Mouse (Mus musculus) kidney, postnatal 36 days (tissue): Measurements from ENCODE around the gene Ppp1r13l.
A peak's percentile ranks its signal among the peaks of the same experiment; 100 is the strongest.

Experiments used
- DNase-seq, 2 experiments: peaks; one replicate each; pipeline ENCODE4 v3.0.0; 2021 to 2022; ENCODE audit warnings: mixed read lengths in 2 of 2

The Ppp1r13l gene

DNA sequence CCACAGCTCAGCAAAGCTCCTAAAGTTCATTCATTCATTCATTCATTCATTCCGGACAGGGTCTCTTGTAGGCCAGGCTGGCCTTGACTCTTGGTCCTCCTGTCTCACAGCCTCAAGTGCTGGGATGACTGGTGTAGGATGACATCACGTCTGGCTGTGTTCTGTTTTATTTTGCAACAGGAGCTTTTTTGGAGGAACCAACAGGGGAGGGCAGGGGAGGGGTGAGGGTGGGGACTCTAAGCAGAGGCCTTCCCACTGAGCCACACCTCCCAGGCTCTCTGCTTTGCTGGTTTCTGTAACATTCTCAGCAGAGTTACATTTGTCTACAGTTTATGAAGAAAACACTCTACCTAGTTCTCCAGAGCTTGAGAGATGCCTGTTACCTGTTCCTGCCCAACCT is 21.5 kb upstream of the Ppp1r13l start:
- DNase-seq = no peak

DNA sequence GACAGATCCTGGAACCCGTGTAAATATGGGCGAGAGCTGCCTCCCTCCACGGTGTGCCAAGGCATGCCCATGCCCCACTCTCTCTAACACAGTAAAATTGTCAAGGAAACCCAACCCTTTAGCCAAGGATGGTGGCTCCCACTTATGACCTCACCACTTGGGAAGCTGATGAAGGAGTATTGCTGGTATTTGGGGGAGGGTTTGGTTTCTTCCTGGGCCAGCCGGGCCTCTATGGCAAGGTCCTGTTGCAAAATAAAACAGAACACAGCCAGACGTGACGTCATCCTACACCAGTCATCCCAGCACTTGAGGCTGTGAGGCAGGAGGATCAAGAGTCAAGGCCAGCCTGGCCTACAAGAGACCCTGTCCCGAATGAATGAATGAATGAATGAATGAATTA is 21.0 kb upstream of the Ppp1r13l start:
- no peak for DNase-seq

DNA sequence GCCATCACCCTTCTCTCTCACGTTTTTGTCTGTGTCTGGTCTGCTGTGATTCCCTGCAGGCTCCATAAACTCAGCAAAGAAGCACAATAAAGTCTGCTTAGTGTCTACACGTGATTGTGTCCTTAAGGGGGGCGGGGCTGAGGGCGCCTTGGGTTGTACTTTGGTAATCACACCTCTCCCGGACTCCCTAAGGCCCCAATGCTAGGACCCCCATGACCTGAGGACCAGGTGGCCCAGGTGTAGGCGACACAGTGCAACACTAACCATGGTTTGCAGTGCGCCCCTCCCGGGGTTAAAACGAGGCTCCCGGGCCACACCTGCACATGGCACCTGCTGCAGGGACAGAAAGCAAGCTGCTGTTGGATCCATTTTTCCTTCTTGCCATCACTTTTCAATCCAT is 18.3 kb upstream of the Ppp1r13l start:
- DNase-seq = no peak

DNA sequence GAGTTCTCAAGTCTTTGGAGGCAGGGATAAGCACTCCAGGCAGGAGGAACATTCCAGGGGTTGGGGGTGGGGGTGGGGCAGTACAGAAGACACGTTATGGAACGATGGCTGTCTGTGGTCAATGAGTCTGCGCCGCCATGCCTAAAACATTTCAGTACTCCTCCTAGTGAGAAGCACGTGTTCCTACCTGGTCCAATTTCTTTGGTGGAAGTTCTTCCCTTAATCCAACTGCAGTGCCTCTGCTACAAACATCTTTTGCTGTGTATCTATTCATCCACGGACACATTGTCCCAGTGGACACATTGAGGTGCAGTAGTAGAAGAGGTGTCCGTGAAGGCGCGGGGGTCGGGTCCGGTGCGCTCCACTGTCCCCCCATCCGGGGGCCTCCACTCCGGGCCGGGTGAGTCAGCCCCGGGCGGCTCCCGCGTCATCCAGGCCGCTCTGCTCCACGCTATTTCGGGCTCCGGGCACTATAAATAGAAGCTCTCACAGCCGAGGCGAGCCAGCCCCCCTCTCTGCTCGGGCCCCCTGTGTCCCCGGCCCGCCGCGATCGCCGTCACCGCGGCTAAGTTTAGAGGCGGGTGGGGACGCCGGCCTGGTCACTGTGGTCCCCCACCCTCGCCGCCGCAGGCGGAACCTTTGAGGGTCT is 17.7 kb upstream of the Ppp1r13l start:
- DNase-seq = no peak

DNA sequence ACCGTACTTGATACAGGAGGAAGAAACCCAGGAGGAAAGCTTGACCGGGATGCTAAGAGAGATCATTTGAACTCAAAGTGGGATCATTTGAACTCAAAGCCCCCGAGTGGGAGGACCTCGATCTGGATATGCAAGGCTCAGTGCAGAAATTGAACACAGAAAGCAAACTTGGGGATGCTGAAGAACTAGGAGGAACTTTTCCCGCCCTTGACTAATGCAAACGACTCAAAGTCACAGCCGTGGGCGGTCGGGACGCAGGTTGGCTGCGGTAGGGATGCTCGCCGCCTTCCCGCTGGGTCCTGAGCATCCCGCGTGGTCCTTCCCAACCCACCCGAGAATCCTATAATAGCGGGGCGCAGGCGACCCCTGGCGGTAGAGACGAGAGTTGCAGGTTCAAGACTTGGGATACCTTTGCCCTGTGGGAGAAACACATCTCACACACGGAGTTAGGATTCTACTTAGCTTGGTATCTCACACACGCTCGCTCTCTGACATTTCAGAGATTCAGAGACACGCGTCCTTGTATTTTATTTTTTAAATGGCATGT is 17.0 kb upstream of the Ppp1r13l start:
- peak; percentile 83 to 92 for DNase-seq

DNA sequence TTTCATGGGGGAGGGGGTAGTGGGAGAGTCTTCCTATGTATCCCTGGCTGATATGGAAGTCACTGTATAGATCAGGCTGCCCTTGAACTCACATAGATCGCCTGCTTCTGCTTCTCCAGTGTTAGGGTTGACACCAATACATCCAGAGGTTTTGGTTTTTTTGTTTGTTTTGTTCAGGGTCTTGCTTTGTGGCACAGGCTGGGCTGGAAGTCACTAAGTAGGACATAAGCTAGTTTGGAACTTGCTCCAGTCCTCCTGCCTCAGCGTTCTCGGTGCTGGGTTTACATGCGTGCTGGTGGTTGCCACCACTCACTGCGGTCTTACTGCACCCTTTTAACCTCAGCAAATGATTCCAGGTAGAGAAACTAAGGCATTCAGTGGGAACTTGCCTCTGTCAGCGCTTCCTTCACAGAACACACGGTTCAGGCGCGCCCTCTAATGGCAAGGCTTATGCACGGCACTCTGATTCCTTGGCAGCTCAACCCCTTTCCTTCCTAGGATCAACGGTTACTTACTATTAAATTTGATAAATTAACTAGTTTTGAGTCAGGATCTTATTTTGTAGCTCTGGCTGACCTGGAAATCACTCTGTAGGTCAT is 16.2 kb upstream of the Ppp1r13l start:
- peak; percentile 74 to 85 for DNase-seq

DNA sequence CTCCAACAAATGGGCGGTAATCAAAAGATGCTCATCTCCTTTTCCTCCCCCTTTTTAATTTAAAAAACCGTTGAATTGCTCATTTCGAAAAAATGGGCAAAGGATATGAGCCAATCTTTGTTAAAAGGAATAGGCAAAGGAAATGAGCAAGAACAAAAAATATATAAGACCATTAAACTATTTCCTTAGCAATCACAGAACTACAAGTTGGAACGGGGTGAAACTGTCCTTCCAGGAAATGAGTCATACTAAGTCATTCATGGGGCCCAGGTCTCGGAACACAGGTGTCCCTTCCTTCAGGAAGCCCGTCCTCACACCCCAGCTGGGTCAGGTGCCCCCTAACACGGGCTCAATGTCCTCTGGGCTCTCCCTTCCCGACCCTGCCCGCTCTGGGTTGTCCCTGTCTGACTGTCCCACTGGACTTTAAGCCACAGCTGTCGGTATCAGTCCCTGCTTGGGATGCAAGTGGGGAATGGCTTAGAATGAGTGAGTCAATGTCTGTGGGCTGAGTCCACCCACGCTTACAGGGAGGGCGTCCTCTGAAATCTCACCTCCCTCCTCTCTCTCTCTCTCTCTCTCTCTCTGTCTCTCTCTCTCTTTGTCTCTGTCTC is 15.2 kb upstream of the Ppp1r13l start, which contains the start of gene Ercc1:
Gene Ercc1 (plus strand): TSS at position 542 of the 611 bp plus-strand sequence.
- DNase-seq = no peak

DNA sequence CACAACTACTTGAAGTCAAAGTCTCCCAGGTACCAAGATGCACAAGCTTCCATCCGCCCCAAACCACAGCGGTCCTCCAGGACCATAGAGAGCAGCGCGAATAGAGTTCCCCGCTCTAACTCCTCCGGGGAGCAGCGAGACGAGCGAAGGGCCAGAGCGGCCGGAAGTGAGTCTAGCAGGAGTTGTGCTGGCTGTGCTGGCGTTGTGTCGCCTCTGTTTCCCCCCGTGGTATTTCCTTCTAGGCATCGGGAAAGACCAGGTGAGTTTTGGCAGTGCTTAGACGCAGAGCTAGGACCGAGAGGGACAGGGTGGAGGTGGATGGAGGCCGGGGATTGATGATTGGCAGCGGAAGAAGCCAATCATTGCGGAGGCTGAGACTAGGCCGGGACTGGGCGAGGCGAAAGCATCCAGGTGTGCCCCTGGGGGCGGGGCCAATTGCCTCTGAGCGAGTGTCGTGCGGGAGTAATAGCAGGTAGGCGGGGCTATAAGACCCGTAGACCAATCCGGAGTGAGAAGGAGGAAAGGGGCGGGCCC is 14.5 kb upstream of the Ppp1r13l start:
- DNase-seq = peak; percentile 99

DNA sequence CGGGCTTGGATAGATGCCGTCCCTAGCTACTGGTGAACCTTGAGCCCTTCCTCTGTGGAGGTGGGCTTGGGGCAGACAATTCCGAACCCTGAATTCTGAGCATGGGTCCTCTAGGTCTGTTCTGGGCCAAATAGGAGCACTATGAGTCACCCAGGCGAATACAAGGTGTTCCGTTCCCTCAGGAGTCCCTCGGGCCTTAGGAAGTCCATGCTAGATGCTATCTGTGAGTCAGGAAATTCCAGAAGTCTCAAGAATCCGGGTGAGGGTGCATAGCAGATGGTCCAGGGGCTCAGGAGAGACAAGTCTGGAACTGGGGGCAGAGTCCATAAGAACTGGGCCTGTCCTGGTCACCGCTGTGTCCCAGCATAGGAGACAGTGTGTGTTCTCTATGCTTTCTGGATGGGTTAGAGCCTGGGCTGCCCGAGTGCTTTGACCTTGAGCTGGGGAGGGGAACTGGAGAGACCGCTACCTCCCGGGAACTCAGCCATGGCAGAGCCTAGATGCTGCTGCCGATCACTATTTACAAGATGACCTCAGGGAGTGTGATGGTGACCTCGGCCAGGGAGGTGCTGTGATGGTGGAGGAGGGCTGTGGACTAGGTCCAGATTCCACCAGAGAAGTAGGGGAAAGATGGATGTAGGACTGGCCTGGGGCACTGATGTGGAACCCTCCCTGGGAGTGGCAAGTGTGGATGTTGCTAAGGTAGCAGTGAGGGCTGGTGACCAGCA is 10.2 kb upstream of the Ppp1r13l start:
- DNase-seq = peak in 1 of 2 experiments; percentile 16

DNA sequence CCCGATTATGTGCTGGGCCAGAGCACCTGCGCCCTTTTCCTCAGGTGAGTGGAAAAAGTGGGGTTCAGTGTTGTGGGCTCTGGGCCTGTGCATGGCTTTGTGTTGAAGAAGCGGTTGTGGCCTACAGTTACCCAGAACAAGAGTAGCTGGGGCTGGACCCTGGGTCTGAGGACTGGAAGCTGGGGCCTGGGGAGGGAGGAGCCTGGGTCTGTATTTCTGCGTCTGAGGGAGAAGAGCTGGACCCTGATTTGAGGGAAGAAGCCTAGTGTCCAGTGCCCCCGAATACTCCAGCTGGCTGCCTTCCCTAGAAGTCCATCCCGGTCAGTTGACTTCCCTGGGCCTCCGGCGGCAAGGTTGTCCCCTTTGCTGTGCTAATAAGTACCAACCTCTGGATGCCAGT is 9.3 kb upstream of the Ppp1r13l start:
- no peak for DNase-seq

DNA sequence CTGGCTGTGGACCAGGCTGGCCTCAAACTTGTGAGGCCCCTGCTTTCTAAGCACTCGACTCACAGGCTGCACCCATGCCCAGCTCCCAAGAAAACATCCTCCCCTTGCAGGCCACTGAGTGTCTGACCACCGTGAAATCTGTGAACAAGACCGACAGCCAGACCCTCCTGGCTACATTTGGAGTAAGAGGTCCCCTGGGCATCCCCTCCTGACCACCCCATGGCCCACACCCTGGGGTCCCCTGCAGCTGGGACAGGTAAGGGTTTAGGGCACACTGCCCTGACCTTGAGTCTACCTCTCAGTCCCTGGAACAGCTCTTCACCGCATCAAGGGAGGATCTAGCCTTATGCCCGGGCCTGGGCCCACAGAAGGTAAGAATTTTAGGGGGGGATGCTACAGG is 4.6 kb upstream of the Ppp1r13l start:
- DNase-seq = no peak

DNA sequence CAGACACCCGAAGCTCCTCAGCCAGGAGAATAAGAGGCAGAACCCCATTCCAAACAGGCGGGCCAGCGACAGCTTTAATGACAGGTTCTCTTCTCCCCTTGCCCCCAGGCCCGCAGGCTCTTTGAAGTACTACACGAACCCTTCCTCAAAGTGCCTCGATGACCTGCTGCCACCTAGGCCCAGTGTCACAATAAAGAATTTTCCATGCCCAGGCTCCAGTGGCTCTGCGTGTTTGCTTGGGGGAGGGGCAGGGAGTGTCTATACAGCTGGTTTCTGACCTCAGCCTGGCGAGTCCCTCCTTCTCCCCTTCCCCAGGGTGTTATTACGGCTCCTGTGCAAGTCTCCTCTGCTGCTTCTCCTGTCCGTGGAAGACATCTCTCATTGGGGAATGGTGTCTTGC is 3.2 kb upstream of the Ppp1r13l start:
- DNase-seq = no peak

DNA sequence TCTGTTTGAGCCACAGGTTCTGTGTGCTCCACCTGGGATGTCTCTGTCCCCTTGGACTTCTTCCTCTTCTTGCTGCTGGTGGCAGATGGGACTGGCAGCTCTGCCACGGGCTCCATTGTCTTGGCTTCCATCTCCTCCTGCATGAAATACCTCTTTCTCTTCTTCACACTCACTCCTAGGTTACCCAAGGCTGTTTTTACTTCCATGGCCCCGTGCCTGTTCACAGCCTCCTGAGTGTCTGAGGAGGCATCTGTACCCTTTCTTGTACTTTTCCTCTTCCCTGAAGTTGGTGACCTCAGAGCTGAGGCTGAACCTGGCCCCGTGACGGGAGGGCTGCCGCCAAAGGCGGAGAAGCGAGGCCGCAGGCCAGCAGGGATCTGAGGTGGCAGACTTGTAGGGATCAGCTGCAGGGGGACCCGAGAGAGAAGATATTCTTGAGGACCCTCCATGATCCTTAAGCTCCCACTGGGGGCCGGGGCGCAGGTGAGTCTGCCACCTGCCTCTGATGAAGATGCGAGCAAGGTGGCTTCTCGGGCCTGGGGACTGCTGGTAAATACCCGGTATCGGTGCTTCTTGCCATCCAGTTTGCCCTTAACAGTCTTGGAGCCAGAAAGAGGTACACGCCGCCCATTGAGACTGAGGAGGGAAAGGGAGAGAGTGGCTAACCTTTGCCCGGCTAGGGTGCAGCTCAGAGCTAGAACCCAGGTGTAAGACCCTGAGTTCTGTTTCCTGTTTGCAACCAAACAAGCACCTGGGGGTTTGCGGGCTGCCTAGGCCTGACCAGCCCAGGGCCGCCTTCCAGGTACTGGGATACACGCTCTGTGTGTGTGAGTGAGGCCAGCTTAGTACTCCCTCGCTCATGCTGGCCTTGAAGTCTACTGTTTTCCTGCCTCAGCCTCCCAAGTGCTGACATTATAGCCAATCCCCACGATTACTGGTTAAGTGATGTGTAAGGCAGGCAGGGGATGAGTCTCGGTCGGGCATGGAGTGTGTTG is 1.9 kb upstream of the Ppp1r13l start:
- no peak for DNase-seq

DNA sequence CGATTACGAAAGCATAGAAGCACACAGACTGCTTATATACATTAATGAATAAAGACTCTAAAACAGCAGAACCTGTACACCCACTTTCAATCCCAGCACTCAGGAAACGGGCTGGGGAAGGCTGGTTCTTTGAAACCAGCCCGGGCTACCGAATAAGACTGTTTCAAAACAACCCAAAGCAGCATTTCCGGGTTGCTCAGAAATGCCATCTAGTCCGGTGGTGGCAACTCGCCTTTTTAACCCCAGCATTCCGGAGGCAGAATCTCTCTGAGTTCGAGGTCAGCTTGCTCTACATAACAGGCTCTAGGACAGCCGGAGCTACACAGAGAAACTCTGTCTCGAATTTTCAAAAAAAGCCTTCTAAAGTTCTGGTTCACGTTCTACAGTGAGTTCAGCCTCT is 915 bp upstream of the Ppp1r13l start:
- no peak for DNase-seq

DNA sequence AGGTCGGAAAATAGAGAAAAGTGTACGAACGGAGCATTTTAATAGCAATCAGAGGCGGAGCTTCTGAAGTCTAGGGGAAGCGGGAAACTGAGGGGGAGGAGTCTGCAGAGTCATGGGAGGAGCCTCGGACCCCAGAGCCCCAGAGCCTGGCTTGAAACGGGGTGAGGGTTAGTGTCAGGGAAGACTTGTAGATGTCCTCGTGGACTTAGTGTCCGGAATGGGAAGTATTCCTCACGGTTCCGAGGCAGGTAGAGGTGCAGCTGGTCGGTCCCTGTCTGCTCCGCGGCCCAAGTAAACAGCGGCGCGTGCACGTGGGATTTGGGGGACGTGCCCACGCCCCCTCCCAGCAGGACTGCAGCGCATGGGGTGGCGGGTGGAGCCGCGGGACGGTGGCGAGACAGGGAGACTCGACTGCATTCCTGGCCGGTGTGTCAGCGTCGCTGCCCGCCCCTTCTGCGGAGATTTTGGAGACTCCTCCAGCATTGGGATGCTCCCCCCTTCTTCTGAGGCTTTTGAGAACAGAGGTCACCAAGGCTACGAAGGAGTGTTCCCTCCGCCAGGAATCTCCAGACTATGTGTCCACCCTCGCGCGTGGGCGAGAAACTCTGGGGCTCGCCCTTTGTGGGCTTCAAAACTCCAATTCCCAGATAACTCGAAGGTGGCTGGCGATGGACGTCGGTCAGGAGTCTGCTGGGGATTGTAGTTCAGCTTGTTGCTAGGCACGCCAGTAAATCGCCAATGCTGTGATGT is 518 bp downstream of the Ppp1r13l start:
- peak; percentile 75 to 83 for DNase-seq

DNA sequence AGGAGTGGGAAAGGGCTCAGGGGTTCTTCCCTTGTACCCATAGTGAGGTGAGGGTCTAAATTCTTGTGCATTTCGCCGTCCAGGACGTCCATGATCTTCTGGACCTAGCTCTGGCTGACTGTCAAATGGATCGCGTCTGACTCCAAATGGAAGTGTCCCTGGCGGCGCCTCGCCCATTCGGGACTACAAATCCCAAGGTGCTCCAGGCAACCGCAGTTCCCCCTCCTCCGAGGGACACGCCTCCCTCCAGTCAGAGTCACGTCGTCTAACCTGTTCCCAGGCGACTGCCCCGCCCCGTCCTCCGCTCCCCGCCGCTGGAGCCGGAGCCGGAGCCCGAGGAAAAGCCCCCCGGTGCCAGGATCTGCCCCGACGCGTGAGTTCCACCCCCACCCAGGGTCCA is 1.4 kb downstream of the Ppp1r13l start:
- peak; percentile 96 to 97 for DNase-seq

DNA sequence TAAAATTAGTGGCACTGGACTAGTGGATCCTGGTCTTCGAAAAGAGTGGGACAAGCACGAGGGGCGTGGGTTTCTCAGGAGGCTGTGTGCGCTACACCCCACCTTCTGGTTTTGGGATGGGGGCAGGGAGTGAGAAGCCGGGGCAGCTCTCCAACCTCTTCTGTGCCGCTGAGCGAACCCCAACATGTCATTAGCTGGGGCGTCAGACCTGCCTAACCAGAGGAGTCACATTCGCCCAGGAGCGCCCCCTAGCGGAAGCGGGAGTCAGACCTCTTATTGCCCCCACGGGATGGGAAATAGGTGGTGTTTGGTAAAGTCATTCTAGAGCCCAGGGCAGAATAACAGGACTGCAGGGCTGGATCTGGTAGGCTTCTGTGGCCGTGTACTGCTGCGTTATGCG is 2.2 kb downstream of the Ppp1r13l start:
- peak; percentile 72 to 92 for DNase-seq

DNA sequence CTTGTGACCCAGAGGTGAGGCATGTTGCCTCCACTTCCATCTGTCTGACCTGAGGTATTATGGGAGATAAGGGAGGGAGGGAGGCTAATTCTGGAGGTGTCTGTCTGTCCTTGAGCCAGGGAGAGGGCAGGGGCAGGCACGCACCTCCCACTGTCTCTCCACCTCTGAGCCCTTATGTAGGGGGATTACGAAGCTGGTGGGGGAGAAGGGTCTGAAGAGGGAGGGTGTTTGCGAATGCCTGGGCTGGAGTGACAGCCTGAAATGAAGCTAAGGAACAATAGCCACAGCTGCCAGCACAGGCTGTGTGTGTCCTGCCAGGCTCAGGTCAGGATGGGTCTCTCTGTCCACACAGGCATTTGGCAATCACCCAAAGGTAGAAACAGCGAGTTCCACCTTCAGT is 2.7 kb downstream of the Ppp1r13l start:
- DNase-seq = no peak

DNA sequence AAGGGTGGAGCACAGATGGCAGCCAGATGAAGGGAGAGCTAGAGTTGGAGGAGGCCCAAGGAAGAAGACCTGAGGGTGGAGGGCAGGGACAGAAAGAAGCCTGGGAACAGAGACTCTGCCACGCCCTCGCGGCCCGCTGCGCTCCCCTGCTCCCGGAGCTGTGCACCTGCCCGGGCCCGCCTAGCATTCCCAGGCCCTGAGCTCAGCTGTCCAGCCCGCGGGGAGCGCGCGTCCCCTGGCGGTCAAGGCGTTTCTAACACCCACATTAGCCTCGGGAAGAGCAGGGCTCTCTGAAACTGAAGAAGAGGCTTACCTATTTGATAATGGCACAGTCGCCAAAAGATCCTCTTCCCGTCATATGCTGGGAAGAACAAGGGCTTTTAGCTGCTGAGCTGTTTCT is 4.3 kb downstream of the Ppp1r13l start:
- DNase-seq = peak; percentile 84 to 93

DNA sequence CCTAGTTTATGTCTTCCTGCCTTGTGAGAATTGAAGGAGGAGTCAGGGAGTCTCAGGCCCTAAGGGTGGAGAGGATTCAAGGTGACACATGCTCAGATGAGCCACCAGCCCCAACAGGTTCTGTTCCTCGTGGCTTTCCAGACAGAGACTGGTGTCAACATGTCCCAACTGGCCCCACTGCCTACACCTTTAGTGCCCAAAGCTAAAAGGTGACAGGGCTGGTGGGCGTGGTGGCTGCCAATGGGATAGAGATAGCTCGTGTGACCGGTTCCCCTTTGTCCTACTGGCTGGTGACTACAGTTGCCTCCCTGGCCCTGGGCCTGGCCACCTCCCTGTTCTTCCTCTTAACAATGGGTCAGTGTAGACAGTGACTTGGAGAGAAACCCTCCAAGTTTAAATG is 5.8 kb downstream of the Ppp1r13l start:
- no peak for DNase-seq

DNA sequence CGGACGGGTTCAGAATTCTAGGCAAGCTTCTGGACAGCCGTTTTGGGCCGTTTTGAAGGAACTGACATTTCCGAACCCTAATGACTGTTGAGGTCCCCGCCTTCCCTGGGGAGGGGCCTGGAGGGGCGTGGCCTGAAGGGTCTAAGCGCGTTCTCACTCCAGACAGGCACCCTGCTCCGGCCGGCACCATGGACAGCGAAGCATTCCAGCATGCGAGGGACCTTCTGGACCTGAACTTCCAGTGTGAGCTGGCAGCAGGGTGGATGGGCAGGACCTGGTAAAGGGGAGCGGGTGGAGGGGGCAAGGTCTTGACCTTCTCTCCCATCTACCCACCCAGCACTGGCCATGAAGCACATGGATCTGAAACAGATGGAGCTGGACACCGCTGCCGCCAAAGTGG is 8.8 kb downstream of the Ppp1r13l start:
- peak; percentile 56 to 86 for DNase-seq
